In the genomic region with DNA sequence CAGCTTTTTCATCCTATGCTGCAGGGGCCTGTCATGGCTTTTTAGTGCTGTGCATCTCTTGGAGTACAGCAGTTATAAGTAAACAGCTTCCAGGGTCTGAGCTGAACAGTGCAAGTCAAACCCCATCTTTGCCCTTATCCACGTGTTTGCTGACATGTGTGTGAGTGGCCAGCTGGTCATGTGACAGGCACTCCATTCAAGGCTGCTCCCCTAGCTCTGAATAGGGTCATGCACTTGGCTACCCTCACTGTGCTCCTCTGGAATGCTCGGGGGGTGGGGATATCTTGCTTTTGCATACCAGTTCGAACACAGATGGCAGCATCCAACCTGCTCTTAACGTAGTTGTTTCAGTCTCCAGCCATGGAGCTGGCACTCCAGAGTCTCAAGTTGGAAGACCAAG, we compare ENCODE assay signal across 20 mouse cellular contexts. TPM values are rescaled to one million over a fixed set of nuclear protein-coding genes. Genes with fewer than 3 reads are reported as not detected.
DNase-seq lines count a peak whose midpoint lies in the region; ATAC-seq and TF ChIP-seq lines count a peak whose summit lies in the region.
"Had no signal": no experiment of that assay in that cellular context is flagged by ENCODE, and none has a peak within 500 bp of the region (broad histone marks: within the 10 kb centered on the region; RNA-seq: fewer than 3 reads in every experiment).

No protein-coding gene starts in this region.

- H3K9ac ChIP-seq in heart, embryonic 16.5 days (ENCODE audit: low read length) = no peak overlapping the region
- H3K9ac ChIP-seq in kidney, embryonic 15.5 days = no peak overlapping the region
- no peak overlapping the region for H3K9ac ChIP-seq in lung, postnatal 0 days (replicated peaks; ENCODE audit: low read depth)
- H3K9ac ChIP-seq: forebrain, embryonic 12.5 days; hindbrain, embryonic 12.5 days had no signal

- WGBS in heart, embryonic 16.5 days = 19% methylated on average over 4 of the region's 4 CpGs
- 44% methylated on average over 4 of the region's 4 CpGs for WGBS in kidney, embryonic 15.5 days
- 13% methylated on average over 4 of the region's 4 CpGs for WGBS in lung, postnatal 0 days
- WGBS in lung, adult 2 months = 28% methylated on average over 4 of the region's 4 CpGs

- TF ChIP-seq CTCF in lung, postnatal 0 days (IDR thresholded peaks at IDR 0.05) = no peak
- TF ChIP-seq CTCF in lung, adult 2 months (IDR thresholded peaks at IDR 0.05; ENCODE audit: insufficient read depth, low read length) = no peak

- H3K27ac ChIP-seq in heart, embryonic 16.5 days (ENCODE audit: low read length) = no peak overlapping the region; the same call in 1 of the 2 replicates
- H3K27ac ChIP-seq in kidney, embryonic 15.5 days = no peak overlapping the region
- no peak overlapping the region for H3K27ac ChIP-seq in lung, postnatal 0 days (ENCODE audit: low read length)
- H3K27ac ChIP-seq: forebrain, embryonic 12.5 days; hindbrain, embryonic 12.5 days; macrophage; midbrain, embryonic 10.5 days had no signal

- DNase-seq in heart, adult 9 months (ENCODE audit: low spot score in 2 of 2) = no peak
- DNase-seq in kidney, adult 9 months = no peak
- DNase-seq in lung, postnatal 0 days (ENCODE audit: low spot score) = no peak
- no peak for DNase-seq in lung, adult 2 months
- DNase-seq in cerebellum, postnatal 36 days = no peak
- DNase-seq: B cell, adult 2 months; cerebellum, adult 8-10 months; gastrocnemius, postnatal 10 days; heart, adult 11 months; heart, postnatal 10 days; liver; right cerebral cortex, postnatal 4 days; thymus, adult 2 months had no signal

- TF ChIP-seq EP300 in lung, postnatal 0 days (IDR thresholded peaks at IDR 0.05) = no peak

- TF ChIP-seq POLR2A in lung, adult 2 months (IDR thresholded peaks at IDR 0.05; ENCODE audit: borderline replicate concordance, extremely low read depth, low read depth, low read length) = no peak

- no peaks in the 10 kb centered on the region for H3K36me3 ChIP-seq in heart, embryonic 16.5 days (ENCODE audit: control insufficient read depth, insufficient read depth)
- H3K36me3 ChIP-seq in kidney, embryonic 15.5 days = no peaks in the 10 kb centered on the region
- H3K36me3 ChIP-seq in lung, postnatal 0 days (ENCODE audit: insufficient read depth, low read length) = no peaks in the 10 kb centered on the region
- H3K36me3 ChIP-seq: forebrain, embryonic 12.5 days; hindbrain, embryonic 12.5 days; midbrain, embryonic 10.5 days had no signal

- H3K9me3 ChIP-seq in heart, embryonic 16.5 days (replicated peaks; ENCODE audit: control insufficient read depth, low read length) = no peaks in the 10 kb centered on the region
- no peaks in the 10 kb centered on the region for H3K9me3 ChIP-seq in kidney, embryonic 15.5 days (replicated peaks)
- no peaks in the 10 kb centered on the region for H3K9me3 ChIP-seq in lung, postnatal 0 days (ENCODE audit: low read length)
- H3K9me3 ChIP-seq: forebrain, embryonic 12.5 days; hindbrain, embryonic 12.5 days; midbrain, embryonic 10.5 days had no signal

- peaks cover 10% of the 10 kb centered on the region for H3K4me1 ChIP-seq in heart, embryonic 16.5 days (ENCODE audit: control insufficient read depth, insufficient read depth, low read length)
- peaks cover 12% of the 10 kb centered on the region for H3K4me1 ChIP-seq in kidney, embryonic 15.5 days
- no peaks in the 10 kb centered on the region for H3K4me1 ChIP-seq in lung, postnatal 0 days (ENCODE audit: insufficient read depth, low read depth, low read length)
- no peaks in the 10 kb centered on the region for H3K4me1 ChIP-seq in lung, adult 2 months (ENCODE audit: control insufficient read depth, insufficient read depth, low read length)

- H3K4me2 ChIP-seq in heart, embryonic 16.5 days (ENCODE audit: low read depth, low read length) = no peak overlapping the region
- no peak overlapping the region for H3K4me2 ChIP-seq in kidney, embryonic 15.5 days
- H3K4me2 ChIP-seq in lung, postnatal 0 days (replicated peaks; ENCODE audit: low read depth, low read length) = no peak overlapping the region
- H3K4me2 ChIP-seq: forebrain, embryonic 12.5 days; hindbrain, embryonic 12.5 days had no signal

- no peaks in the 10 kb centered on the region; the same call in 1 of the 2 replicates for H3K27me3 ChIP-seq in heart, embryonic 16.5 days (ENCODE audit: control insufficient read depth, insufficient read depth, low read length)
- 0 out of 2 replicates have a peak, but pooled peaks cover 3% of the 10 kb centered on the region for H3K27me3 ChIP-seq in kidney, embryonic 15.5 days
- H3K27me3 ChIP-seq in lung, postnatal 0 days (replicated peaks; ENCODE audit: insufficient read depth, low read length) = no peaks in the 10 kb centered on the region
- H3K27me3 ChIP-seq: forebrain, embryonic 12.5 days; hindbrain, embryonic 12.5 days had no signal

- H3K4me3 ChIP-seq in heart, embryonic 16.5 days (ENCODE audit: low read length) = no peak overlapping the region
- H3K4me3 ChIP-seq in kidney, embryonic 15.5 days (replicated peaks) = no peak overlapping the region
- H3K4me3 ChIP-seq in lung, postnatal 0 days (ENCODE audit: low read depth, low read length) = no peak overlapping the region
- H3K4me3 ChIP-seq in lung, adult 2 months (replicated peaks; ENCODE audit: extremely low read depth, low read depth, low read length) = no peak overlapping the region
- H3K4me3 ChIP-seq: forebrain, embryonic 12.5 days; hindbrain, embryonic 12.5 days; midbrain, embryonic 10.5 days had no signal

- peak; percentile 62 for ATAC-seq in heart, embryonic 16.5 days (replicated peaks; ENCODE audit: extremely low read depth, insufficient read depth, low FRiP score)
- 0 out of 2 replicates have a peak, but pooled peaks have one; percentile 15 for ATAC-seq in kidney, embryonic 15.5 days (replicated peaks; ENCODE audit: low FRiP score)
- ATAC-seq in lung, postnatal 0 days = peak; percentile 50
- ATAC-seq: intestine, postnatal 0 days had no signal

RNA-seq across cellular contexts. Expression of a gene that starts 19.7 kb away (rescaled TPM):
- polyA plus RNA-seq in heart, embryonic 16.5 days (2015; fragmentation: Nextera tagmentation; extraction: Ambion mirVana) = 22.6 and 24.5 TPM in 2 replicates
- polyA plus RNA-seq in kidney, embryonic 15.5 days (2015; fragmentation: Nextera tagmentation; extraction: Ambion mirVana) = 24.7 and 25.4 TPM in 2 replicates
- 12.9 and 14.7 TPM in 2 replicates for polyA plus RNA-seq in lung, postnatal 0 days (2015; fragmentation: Nextera tagmentation; extraction: Ambion mirVana)
- 13.7 and 19.7 TPM in 2 replicates for polyA plus RNA-seq in lung, adult 2 months (2012; rRNA removed)
